ENCODE assay signal across 8 mouse cellular contexts in the genomic region with DNA sequence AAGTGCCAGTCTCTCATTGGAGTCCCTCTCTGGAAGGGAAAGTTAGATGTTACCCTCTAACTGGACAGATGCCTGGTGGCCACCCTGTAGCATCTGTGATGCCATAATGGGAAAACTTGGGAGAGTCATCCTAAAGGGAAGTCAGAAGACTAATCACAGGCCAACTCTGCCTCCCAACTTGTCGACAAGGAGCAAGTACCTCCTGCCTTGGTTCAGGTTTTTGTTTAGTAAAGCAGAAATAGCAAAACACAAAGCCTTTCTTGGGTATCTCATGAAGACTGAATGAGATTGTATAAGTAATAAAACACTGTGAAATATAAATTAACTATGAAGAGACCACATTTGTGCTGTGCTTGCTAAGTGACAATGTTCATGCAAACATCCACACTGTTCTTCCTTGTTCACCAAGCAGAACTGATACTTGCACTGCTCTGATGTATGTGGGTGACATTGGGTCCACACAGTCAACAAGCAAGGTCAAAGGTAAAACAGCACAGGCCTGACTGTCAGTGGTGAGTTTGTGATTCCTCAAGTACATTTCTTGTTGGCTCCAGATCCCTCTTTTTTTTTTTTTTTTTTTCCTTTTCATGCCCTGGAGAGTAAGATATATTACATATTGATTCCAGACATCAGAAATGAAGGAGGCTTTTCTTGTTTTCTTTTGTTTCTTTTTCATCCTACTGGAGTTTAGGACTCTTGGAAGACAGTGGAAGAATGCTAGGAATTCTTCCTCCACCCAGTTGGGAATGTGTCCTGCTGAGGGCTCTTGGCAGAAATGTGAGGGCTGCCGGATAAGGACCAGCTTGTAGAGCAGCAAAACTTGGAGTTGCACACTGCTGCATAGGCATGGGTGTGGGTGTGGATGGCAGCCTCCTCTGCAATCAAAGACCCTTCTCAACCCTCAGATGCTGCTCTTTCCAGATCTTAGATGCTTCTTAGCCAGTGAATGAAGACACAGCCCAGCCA. TPM values are rescaled to one million over a fixed set of nuclear protein-coding genes. Genes with fewer than 3 reads are reported as not detected.
DNase-seq lines count a peak whose midpoint lies in the region; ATAC-seq and TF ChIP-seq lines count a peak whose summit lies in the region.
"Had no signal": no experiment of that assay in that cellular context is flagged by ENCODE, and none has a peak within 500 bp of the region (broad histone marks: within the 10 kb centered on the region; RNA-seq: fewer than 3 reads in every experiment).

TSS of gene Ehbp1 (minus strand) at position 51 of the 966 bp plus-strand sequence.

- WGBS in neural tube, embryonic 14.5 days = 67% methylated on average over 2 of the region's 2 CpGs

- no peaks in the 10 kb centered on the region for H3K36me3 ChIP-seq in ES-E14 (ENCODE audit: control insufficient read depth, insufficient read depth, low read length, poor library complexity, severe bottlenecking)
- no peaks in the 10 kb centered on the region for H3K36me3 ChIP-seq in neural tube, embryonic 14.5 days (ENCODE audit: control insufficient read depth, insufficient read depth, low read length)

- H3K27ac ChIP-seq in ES-E14 (ENCODE audit: insufficient read depth, low read depth, low read length, poor library complexity, severe bottlenecking) = peak within 1 kb of the TSS; percentile 1; the same call in 1 of the 2 replicates
- H3K27ac ChIP-seq in neural tube, embryonic 14.5 days (ENCODE audit: low read depth, low read length) = no peak within 1 kb of the TSS

- no peaks in the 10 kb centered on the region for H3K27me3 ChIP-seq in neural tube, embryonic 14.5 days (ENCODE audit: control insufficient read depth, insufficient read depth, low read length)

- intact Hi-C loops in gastrocnemius, postnatal 36 days (cut with DNase I) = no loop called here

- peaks cover 4% of the 10 kb centered on the region; the same call in 1 of the 2 replicates for H3K9me3 ChIP-seq in ES-E14 (ENCODE audit: control insufficient read depth, insufficient read depth, low read depth, low read length)
- H3K9me3 ChIP-seq in neural tube, embryonic 14.5 days (ENCODE audit: control insufficient read depth, low read length) = no peaks in the 10 kb centered on the region

- no peak within 1 kb of the TSS for H3K4me2 ChIP-seq in neural tube, embryonic 14.5 days (ENCODE audit: low read depth, low read length)

- no peak within 1 kb of the TSS for H3K4me3 ChIP-seq in ES-E14 (ENCODE audit: insufficient read depth in 1 of 2, low read depth in 1 of 2, low read length in 2 of 2, poor library complexity in 1 of 2, severe bottlenecking in 1 of 2)
- H3K4me3 ChIP-seq in neural tube, embryonic 14.5 days (ENCODE audit: low read depth, low read length) = no peak within 1 kb of the TSS
- H3K4me3 ChIP-seq: erythroblast, embryonic 14.5 days had no signal

- H3K4me1 ChIP-seq in ES-E14 (ENCODE audit: control insufficient read depth in 2 of 2, insufficient read depth in 2 of 2, low read length in 2 of 2, poor library complexity in 1 of 2) = peaks cover 2 to 4% of the 10 kb centered on the region in 2 experiments; a peak in 2 of 4 replicates
- H3K4me1 ChIP-seq in neural tube, embryonic 14.5 days (ENCODE audit: control insufficient read depth, insufficient read depth, low read length) = peaks cover under 1% of the 10 kb centered on the region; the same call in 1 of the 2 replicates

- in situ Hi-C loops in ES-E14 (cut with MboI; ENCODE audit: low sequenced_read_pairs in 2 of 2, unreplicated experiment in 2 of 2) = no loop called here

- no peak within 1 kb of the TSS for H3K9ac ChIP-seq in ES-E14 (ENCODE audit: insufficient read depth, low read depth, low read length, poor library complexity, severe bottlenecking)
- no peak within 1 kb of the TSS for H3K9ac ChIP-seq in neural tube, embryonic 14.5 days (replicated peaks; ENCODE audit: low read depth, low read length)

- ATAC-seq in neural tube, embryonic 14.5 days (ENCODE audit: low read depth) = no peak

- DNase-seq in ES-E14 (ENCODE audit: low read depth, low spot score) (peak; percentile 47), ZHBTc4 (ENCODE audit: low read depth, low spot score) (peak; percentile 89)
- no peak for DNase-seq in gastrocnemius, postnatal 36 days
- no peak for DNase-seq in layer of hippocampus, postnatal 25 days (ENCODE audit: extremely low spot score in 1 of 2, low spot score in 1 of 2)
- DNase-seq in thymus, postnatal 14 days = no peak
- DNase-seq in kidney, postnatal 10 days = no peak

TF ChIP-seq in ES-E14, 5 proteins besides CTCF, POLR2A, EP300 and RAD21:
- no peak for TF ChIP-seq HCFC1 (IDR thresholded peaks at IDR 0.05; ENCODE audit: borderline replicate concordance, insufficient read depth, low read length)
- 0 out of 2 replicates have a peak, but pooled peaks have one; percentile 61 for TF ChIP-seq CHD2 (IDR thresholded peaks at IDR 0.05; ENCODE audit: low read depth, low read length)
- TF ChIP-seq ZNF384 (IDR thresholded peaks at IDR 0.05; ENCODE audit: low read depth, low read length) = no peak; the same call in 1 of the 2 replicates

RNA-seq across cellular contexts. Expression of gene Ehbp1, which starts in this region (rescaled TPM):
- 10.9 and 11.3 TPM in 2 replicates for total RNA-seq in ES-E14 (2012; rRNA removed)
- 10 to 100 TPM; 11.5 to 12.7 TPM for total RNA-seq in gastrocnemius, postnatal 36 days (2021)
- total RNA-seq in layer of hippocampus, postnatal 25 days (2021) = 10 to 100 TPM; 42.3 to 47.4 TPM
- polyA plus RNA-seq in neural tube, embryonic 14.5 days (2014; fragmentation: Nextera tagmentation; extraction: Ambion mirVana) = 24.6 and 35.2 TPM in 2 replicates

Comparison
In these comparisons a context has a peak if more than half of its experiments do, and no peak if none do; other contexts are left out.
1. DNase-seq: peak in ES-E14 (single experiment) and ZHBTc4 (single experiment); none in gastrocnemius, postnatal 36 days (0 of 2), layer of hippocampus, postnatal 25 days (0 of 2), thymus, postnatal 14 days (single experiment) and kidney, postnatal 10 days (single experiment).